Comparison of ENCODE assay signal across 14 mouse cellular contexts in the genomic region with DNA sequence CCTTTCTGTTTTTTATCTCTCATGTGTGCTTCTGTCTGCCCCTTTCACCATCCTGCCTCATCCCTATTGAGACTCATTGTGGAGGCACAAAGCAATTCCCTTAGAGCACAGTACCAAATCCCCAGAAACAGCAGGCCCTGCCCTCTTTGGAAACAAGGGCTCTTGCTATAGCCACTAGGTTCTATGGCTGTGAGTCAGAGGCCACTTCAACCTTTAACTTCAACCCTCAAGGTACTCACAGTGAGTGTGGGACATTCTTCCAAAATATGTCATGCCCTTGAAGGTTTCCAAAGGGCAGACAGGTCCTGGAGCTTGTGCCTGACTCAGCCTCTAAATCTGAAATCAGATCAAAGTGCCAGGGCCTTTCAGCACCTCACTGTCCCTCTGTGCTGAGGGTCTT.
"Had no signal": no experiment of that assay in that cellular context is flagged by ENCODE, and none has a peak within 500 bp of the region (broad histone marks: within the 10 kb centered on the region; RNA-seq: fewer than 3 reads in every experiment).

No protein-coding gene starts in this region.

- DNase-seq: gastrocnemius, adult 2 months; gastrocnemius, postnatal 10 days; gastrocnemius, postnatal 25 days; heart, adult 2 months; heart, postnatal 14 days; heart, postnatal 4 days; kidney, adult 18-20 months; kidney, adult 8-10 months; kidney, postnatal 10 days; kidney, postnatal 25 days; kidney, postnatal 4 days; liver; liver, embryonic 13.5 days; liver, postnatal 0 days had no signal
